In the genomic region with DNA sequence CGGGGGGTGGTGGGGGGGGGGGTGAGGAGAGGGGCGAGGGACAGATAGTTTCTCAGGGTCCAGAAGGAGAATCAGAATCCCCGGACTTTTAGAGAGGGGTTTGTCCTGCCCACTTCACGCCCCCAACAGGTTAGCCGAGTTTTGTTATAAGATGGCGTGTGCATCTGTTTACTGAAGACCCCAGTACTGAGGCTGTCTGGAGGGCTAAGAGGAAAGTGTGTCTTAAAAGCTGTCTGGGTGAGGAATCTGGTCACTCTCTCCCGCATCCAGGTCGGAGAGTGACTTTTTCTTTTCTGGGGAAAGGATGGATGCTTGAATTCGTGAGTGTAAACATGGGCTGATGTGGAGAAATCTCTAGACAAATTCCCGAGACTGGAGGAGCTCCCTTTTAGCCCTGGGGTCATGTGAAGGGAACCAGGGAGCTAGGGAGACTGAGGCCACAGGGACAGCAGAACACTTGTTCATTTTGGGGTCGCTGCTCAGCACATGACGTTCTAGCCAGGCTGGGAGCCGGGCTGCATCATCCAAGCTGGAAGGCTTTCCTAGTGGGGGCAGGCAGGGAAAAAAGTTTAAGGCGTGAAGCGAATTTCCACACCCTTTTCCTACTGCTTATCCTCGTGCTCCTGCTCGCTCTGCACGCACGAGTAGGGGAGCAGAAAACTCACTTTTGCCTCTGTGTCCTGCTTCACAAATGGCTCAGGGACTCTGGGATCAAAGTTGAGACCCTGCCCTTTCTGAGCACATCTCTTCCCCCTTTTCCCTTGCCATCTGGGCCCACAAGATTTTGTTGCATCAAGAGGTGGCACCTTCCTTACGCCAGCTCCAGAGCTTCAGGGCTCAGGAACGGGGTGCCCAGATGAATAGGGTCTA, we compare ENCODE assay signal across 9 mouse cellular contexts. TPM values are rescaled to one million over a fixed set of nuclear protein-coding genes. Genes with fewer than 3 reads are reported as not detected.
DNase-seq lines count a peak whose midpoint lies in the region; ATAC-seq and TF ChIP-seq lines count a peak whose summit lies in the region.
"Had no signal": no experiment of that assay in that cellular context is flagged by ENCODE, and none has a peak within 500 bp of the region (broad histone marks: within the 10 kb centered on the region; RNA-seq: fewer than 3 reads in every experiment).

No protein-coding gene starts in this region.

- no peak for ATAC-seq in lung, embryonic 16.5 days (ENCODE audit: low read depth)
- no peak for ATAC-seq in limb, embryonic 14.5 days (ENCODE audit: low FRiP score, low read depth)
- no peak for ATAC-seq in stomach, embryonic 16.5 days (ENCODE audit: insufficient read depth, low FRiP score)
- ATAC-seq in granulocyte monocyte progenitor cell, adult 5-6 weeks (replicated peaks; ENCODE audit: poor library complexity, severe bottlenecking): no peak

- H3K36me3 ChIP-seq in lung, embryonic 16.5 days (ENCODE audit: control insufficient read depth, insufficient read depth, low read length): no peaks in the 10 kb centered on the region
- no peaks in the 10 kb centered on the region for H3K36me3 ChIP-seq in limb, embryonic 14.5 days (ENCODE audit: control insufficient read depth, insufficient read depth, low read length)
- no peaks in the 10 kb centered on the region for H3K36me3 ChIP-seq in stomach, embryonic 16.5 days (ENCODE audit: control insufficient read depth, insufficient read depth, low read length)

- no peak for TF ChIP-seq POLR2A in limb, embryonic 14.5 days (IDR thresholded peaks at IDR 0.05; ENCODE audit: borderline replicate concordance, extremely low read depth, insufficient read depth, insufficient read length)

- H3K9me3 ChIP-seq in lung, embryonic 16.5 days (ENCODE audit: control insufficient read depth, low read length): no peaks in the 10 kb centered on the region
- H3K9me3 ChIP-seq in limb, embryonic 14.5 days (ENCODE audit: control insufficient read depth, low read length): peaks cover 4% of the 10 kb centered on the region; the same call in 1 of the 2 replicates
- peaks cover 2% of the 10 kb centered on the region; the same call in 1 of the 2 replicates for H3K9me3 ChIP-seq in stomach, embryonic 16.5 days (replicated peaks; ENCODE audit: control insufficient read depth, low read length)

- peak; percentile 22 to 29 for DNase-seq in frontal cortex, postnatal 36 days (ENCODE audit: low spot score in 2 of 2)
- DNase-seq in frontal cortex, postnatal 25 days (ENCODE audit: low spot score in 2 of 2): no peak
- DNase-seq in lung, postnatal 10 days: no peak
- no peak for DNase-seq in limb, embryonic 14.5 days (ENCODE audit: low spot score)
- DNase-seq in yolk sac, embryonic 10.5 days (ENCODE audit: low spot score): no peak
- DNase-seq: adrenal gland, postnatal 36 days had no signal

- WGBS in lung, embryonic 16.5 days: 3% methylated on average over 20 of the region's 21 CpGs
- WGBS in limb, embryonic 14.5 days: 3% methylated on average over 20 of the region's 21 CpGs
- 3% methylated on average over 21 of the region's 21 CpGs for WGBS in stomach, embryonic 16.5 days

- H3K4me3 ChIP-seq in lung, embryonic 16.5 days (ENCODE audit: low read length): 0 out of 2 replicates have a peak overlapping the region, but pooled peaks have one; percentile 8
- peak overlapping the region; percentile 56 for H3K4me3 ChIP-seq in limb, embryonic 14.5 days (replicated peaks; ENCODE audit: low read length)
- H3K4me3 ChIP-seq in stomach, embryonic 16.5 days (replicated peaks; ENCODE audit: low read length): peak overlapping the region; percentile 51

- H3K4me2 ChIP-seq in lung, embryonic 16.5 days (ENCODE audit: low read depth, low read length): peak overlapping the region; percentile 91; the same call in 1 of the 2 replicates
- peak overlapping the region; percentile 96 for H3K4me2 ChIP-seq in limb, embryonic 14.5 days (replicated peaks; ENCODE audit: low read depth, low read length, severe bottlenecking)
- peak overlapping the region; percentile 90 for H3K4me2 ChIP-seq in stomach, embryonic 16.5 days (ENCODE audit: low read depth, low read length)

- H3K27ac ChIP-seq in lung, embryonic 16.5 days (ENCODE audit: low read length): no peak overlapping the region
- H3K27ac ChIP-seq in limb, embryonic 14.5 days (replicated peaks; ENCODE audit: low read depth, low read length): no peak overlapping the region
- no peak overlapping the region for H3K27ac ChIP-seq in stomach, embryonic 16.5 days (ENCODE audit: low read length)

- H3K27me3 ChIP-seq in lung, embryonic 16.5 days (ENCODE audit: control insufficient read depth, insufficient read depth, low read depth, low read length): peaks cover 53% of the 10 kb centered on the region
- peaks cover 48% of the 10 kb centered on the region for H3K27me3 ChIP-seq in limb, embryonic 14.5 days (ENCODE audit: control insufficient read depth, insufficient read depth, low read length)
- H3K27me3 ChIP-seq in stomach, embryonic 16.5 days (ENCODE audit: control insufficient read depth, insufficient read depth, low read length): peaks cover 48% of the 10 kb centered on the region

- H3K9ac ChIP-seq in lung, embryonic 16.5 days (ENCODE audit: low read length): no peak overlapping the region
- H3K9ac ChIP-seq in limb, embryonic 14.5 days (ENCODE audit: low read depth, low read length, severe bottlenecking): peak overlapping the region; percentile 58
- no peak overlapping the region for H3K9ac ChIP-seq in stomach, embryonic 16.5 days (ENCODE audit: low read length)

- peaks cover 8% of the 10 kb centered on the region for H3K4me1 ChIP-seq in lung, embryonic 16.5 days (replicated peaks; ENCODE audit: control insufficient read depth, insufficient read depth, low read length)
- H3K4me1 ChIP-seq in limb, embryonic 14.5 days (ENCODE audit: control insufficient read depth, insufficient read depth, low read length): peaks cover 14% of the 10 kb centered on the region
- peaks cover 6% of the 10 kb centered on the region for H3K4me1 ChIP-seq in stomach, embryonic 16.5 days (ENCODE audit: control insufficient read depth, insufficient read depth, low read length)

RNA-seq across cellular contexts. Expression of gene Sorcs3, which starts 1.3 kb away (rescaled TPM):
- 0.16 and 0.20 TPM in 2 replicates for polyA plus RNA-seq in lung, embryonic 16.5 days (2015; fragmentation: Nextera tagmentation; extraction: Ambion mirVana)
- polyA plus RNA-seq in limb, embryonic 14.5 days (2012; rRNA removed): 3.1 and 3.3 TPM in 2 replicates
- 3.0 and 3.8 TPM in 2 replicates for polyA plus RNA-seq in limb, embryonic 14.5 days (2014; fragmentation: Nextera tagmentation; extraction: Ambion mirVana)
- 0.61 and 0.81 TPM in 2 replicates for polyA plus RNA-seq in stomach, embryonic 16.5 days (2015; fragmentation: Nextera tagmentation; extraction: Ambion mirVana)
- not detected in 2 replicates for total RNA-seq in granulocyte monocyte progenitor cell, adult 5-6 weeks (2014; fragmentation: Nextera tagmentation)
- 0.21 and 0.22 TPM in 2 replicates for total RNA-seq in granulocyte monocyte progenitor cell, adult 5-6 weeks (2017)
- total RNA-seq: adrenal gland, postnatal 36 days had no signal

Comparison
In these comparisons a context has a peak if more than half of its experiments do, and no peak if none do; other contexts are left out.
1. DNase-seq: peak in frontal cortex, postnatal 36 days (2 of 2); none in frontal cortex, postnatal 25 days (0 of 2), lung, postnatal 10 days (single experiment), limb, embryonic 14.5 days (single experiment) and yolk sac, embryonic 10.5 days (single experiment).
2. Peak in every context shown above with its lines, with median percentiles within 50 percentile points of each other: H3K4me2 ChIP-seq and H3K4me3 ChIP-seq.